Mouse (Mus musculus): ENCODE results near the gene Tmem184a. TPM values are rescaled to one million over a fixed set of nuclear protein-coding genes. Genes with fewer than 3 reads are reported as not detected.

The Tmem184a gene
- total RNA-seq, 1 experiment, result 2.7 TPM

- in situ Hi-C loops (cut with MboI; ENCODE audit: low sequenced_read_pairs in 2 of 2, unreplicated experiment in 2 of 2), result no loop called here
- H3K27ac ChIP-seq (ENCODE audit: insufficient read depth, low read depth, low read length, poor library complexity, severe bottlenecking), result no peak overlapping the region
These were observed 42.8 kb downstream of the Tmem184a start for GRCm38 (mm10) chr5:139776966-139777365.

GRCm38 (mm10) chr5:139775216-139775926 is 44.3 kb downstream of the Tmem184a start, which contains the start of gene Ints1:
Gene Ints1, minus strand, starts transcription at chr5:139775674.
- Histone ChIP-seq H3K4me1 (ENCODE audit: control insufficient read depth in 2 of 2, insufficient read depth in 2 of 2, low read length in 2 of 2, poor library complexity in 1 of 2) (no peaks in the 10 kb centered on the region), H3K27ac (ENCODE audit: insufficient read depth, low read depth, low read length, poor library complexity, severe bottlenecking) (peak within 1 kb of the TSS; percentile 14; the same call in 1 of the 2 replicates), H3K9ac (ENCODE audit: insufficient read depth, low read depth, low read length, poor library complexity, severe bottlenecking) (peak within 1 kb of the TSS; percentile 95), H3K9me3 (ENCODE audit: control insufficient read depth, insufficient read depth, low read depth, low read length) (no peaks in the 10 kb centered on the region), H3K4me3 (ENCODE audit: insufficient read depth in 1 of 2, low read depth in 1 of 2, low read length in 2 of 2, poor library complexity in 1 of 2, severe bottlenecking in 1 of 2) (peak within 1 kb of the TSS; percentile 94 to 99), H3K36me3 (ENCODE audit: control insufficient read depth, insufficient read depth, low read length, poor library complexity, severe bottlenecking) (peaks cover 30% of the 10 kb centered on the region)
- TF ChIP-seq MAFK (IDR thresholded peaks at IDR 0.05; ENCODE audit: insufficient read depth, low read depth, low read length) (no peak), HCFC1 (IDR thresholded peaks at IDR 0.05; ENCODE audit: borderline replicate concordance, insufficient read depth, low read length) (peak; percentile 74; the same call in 1 of the 2 replicates), ZNF384 (IDR thresholded peaks at IDR 0.05; ENCODE audit: low read depth, low read length) (no peak), CHD2 (IDR thresholded peaks at IDR 0.05; ENCODE audit: low read depth, low read length) (0 out of 2 replicates have a peak, but pooled peaks have one; percentile 12)
- in situ Hi-C loops (cut with MboI; ENCODE audit: low sequenced_read_pairs in 2 of 2, unreplicated experiment in 2 of 2), result no loop called here
- peak; percentile 92 for DNase-seq (ENCODE audit: low read depth, low spot score)

More at GRCm38 (mm10) chr5:139776966-139777365, 42.8 kb downstream of the Tmem184a start:
- peaks cover 14% of the 10 kb centered on the region for H3K36me3 ChIP-seq (ENCODE audit: control insufficient read depth, insufficient read depth, low read length, poor library complexity, severe bottlenecking)
- no peak overlapping the region for H3K4me3 ChIP-seq (ENCODE audit: insufficient read depth in 1 of 2, low read depth in 1 of 2, low read length in 2 of 2, poor library complexity in 1 of 2, severe bottlenecking in 1 of 2)
- no peak overlapping the region for H3K9ac ChIP-seq (ENCODE audit: insufficient read depth, low read depth, low read length, poor library complexity, severe bottlenecking)
- TF ChIP-seq MAFK (IDR thresholded peaks at IDR 0.05; ENCODE audit: insufficient read depth, low read depth, low read length) (no peak), ZC3H11A (IDR thresholded peaks at IDR 0.05; ENCODE audit: borderline replicate concordance, low read depth, low read length) (no peak), HCFC1 (IDR thresholded peaks at IDR 0.05; ENCODE audit: borderline replicate concordance, insufficient read depth, low read length) (no peak), CHD2 (IDR thresholded peaks at IDR 0.05; ENCODE audit: low read depth, low read length) (no peak)
- DNase-seq (ENCODE audit: low read depth, low spot score), result no peak
- H3K4me1 ChIP-seq (ENCODE audit: control insufficient read depth in 2 of 2, insufficient read depth in 2 of 2, low read length in 2 of 2, poor library complexity in 1 of 2), result no peaks in the 10 kb centered on the region
- H3K9me3 ChIP-seq (ENCODE audit: control insufficient read depth, insufficient read depth, low read depth, low read length), result no peaks in the 10 kb centered on the region

DNA sequence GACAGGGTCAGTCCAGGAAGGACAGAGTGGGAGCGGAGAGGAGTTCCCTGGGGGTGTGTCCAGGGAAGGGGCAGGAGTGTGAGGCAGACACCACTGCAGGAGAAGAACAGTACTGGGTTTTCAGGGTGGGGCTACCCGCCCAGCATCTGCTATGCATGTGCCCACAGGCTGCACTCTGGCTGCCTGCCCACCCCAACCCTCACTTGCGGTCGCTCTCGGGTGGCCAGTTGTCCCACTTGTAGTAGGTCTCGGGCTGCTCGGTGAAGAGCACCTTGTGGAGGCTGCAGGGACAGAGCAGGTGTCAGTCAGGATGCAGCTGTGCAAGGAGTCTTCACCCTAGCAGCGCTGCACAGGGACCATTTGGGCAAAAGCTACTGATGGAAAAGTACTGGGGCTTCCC is 51.5 kb downstream of the Tmem184a start:
- H3K4me3 ChIP-seq (ENCODE audit: insufficient read depth in 1 of 2, low read depth in 1 of 2, low read length in 2 of 2, poor library complexity in 1 of 2, severe bottlenecking in 1 of 2), result no peak overlapping the region
- no peaks in the 10 kb centered on the region for H3K9me3 ChIP-seq (ENCODE audit: control insufficient read depth, insufficient read depth, low read depth, low read length)
- peaks cover 82% of the 10 kb centered on the region for H3K36me3 ChIP-seq (ENCODE audit: control insufficient read depth, insufficient read depth, low read length, poor library complexity, severe bottlenecking)
- no peak for DNase-seq (ENCODE audit: low read depth, low spot score)
- H3K9ac ChIP-seq (ENCODE audit: insufficient read depth, low read depth, low read length, poor library complexity, severe bottlenecking), result no peak overlapping the region
- in situ Hi-C loops (cut with MboI; ENCODE audit: low sequenced_read_pairs in 2 of 2, unreplicated experiment in 2 of 2), result no loop called here
- TF ChIP-seq ZNF384 (IDR thresholded peaks at IDR 0.05; ENCODE audit: low read depth, low read length) (no peak), CHD2 (IDR thresholded peaks at IDR 0.05; ENCODE audit: low read depth, low read length) (no peak), HCFC1 (IDR thresholded peaks at IDR 0.05; ENCODE audit: borderline replicate concordance, insufficient read depth, low read length) (no peak), MAFK (IDR thresholded peaks at IDR 0.05; ENCODE audit: insufficient read depth, low read depth, low read length) (no peak), ZC3H11A (IDR thresholded peaks at IDR 0.05; ENCODE audit: borderline replicate concordance, low read depth, low read length) (no peak)
- H3K27ac ChIP-seq (ENCODE audit: insufficient read depth, low read depth, low read length, poor library complexity, severe bottlenecking), result no peak overlapping the region
- no peaks in the 10 kb centered on the region for H3K4me1 ChIP-seq (ENCODE audit: control insufficient read depth in 2 of 2, insufficient read depth in 2 of 2, low read length in 2 of 2, poor library complexity in 1 of 2)

DNA sequence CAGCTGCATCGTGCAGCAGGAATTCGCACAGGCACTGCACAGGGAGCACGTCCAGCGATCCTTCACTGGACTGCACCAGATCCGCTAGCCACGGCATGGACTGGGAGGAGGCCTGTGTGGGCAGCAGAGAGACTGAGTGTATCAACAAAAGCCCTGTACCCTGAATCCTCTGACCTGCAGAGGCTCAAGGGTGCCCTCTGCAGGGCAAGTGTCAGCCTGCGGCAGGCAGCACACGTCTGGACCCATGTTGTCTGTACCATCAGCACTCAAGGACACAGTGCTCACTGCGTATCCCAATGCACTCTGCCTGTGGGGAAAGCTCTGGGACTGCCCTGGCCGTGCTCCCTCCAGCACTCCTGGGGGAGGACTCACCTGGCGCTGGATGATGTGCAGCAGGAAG is 55.4 kb downstream of the Tmem184a start:
- peak; percentile 40 for DNase-seq (ENCODE audit: low read depth, low spot score)

More for the DNA sequence above, 55.4 kb downstream of the Tmem184a start:
- in situ Hi-C loops (cut with MboI; ENCODE audit: low sequenced_read_pairs in 2 of 2, unreplicated experiment in 2 of 2), result no loop called here
- peaks cover 82% of the 10 kb centered on the region for H3K36me3 ChIP-seq (ENCODE audit: control insufficient read depth, insufficient read depth, low read length, poor library complexity, severe bottlenecking)
- no peaks in the 10 kb centered on the region for H3K4me1 ChIP-seq (ENCODE audit: control insufficient read depth in 2 of 2, insufficient read depth in 2 of 2, low read length in 2 of 2, poor library complexity in 1 of 2)
- no peak overlapping the region for H3K9ac ChIP-seq (ENCODE audit: insufficient read depth, low read depth, low read length, poor library complexity, severe bottlenecking)
- TF ChIP-seq ZNF384 (IDR thresholded peaks at IDR 0.05; ENCODE audit: low read depth, low read length) (no peak), MAFK (IDR thresholded peaks at IDR 0.05; ENCODE audit: insufficient read depth, low read depth, low read length) (no peak), CHD2 (IDR thresholded peaks at IDR 0.05; ENCODE audit: low read depth, low read length) (no peak), ZC3H11A (IDR thresholded peaks at IDR 0.05; ENCODE audit: borderline replicate concordance, low read depth, low read length) (no peak), HCFC1 (IDR thresholded peaks at IDR 0.05; ENCODE audit: borderline replicate concordance, insufficient read depth, low read length) (no peak)
- H3K4me3 ChIP-seq (ENCODE audit: insufficient read depth in 1 of 2, low read depth in 1 of 2, low read length in 2 of 2, poor library complexity in 1 of 2, severe bottlenecking in 1 of 2), result no peak overlapping the region
- H3K9me3 ChIP-seq (ENCODE audit: control insufficient read depth, insufficient read depth, low read depth, low read length), result no peaks in the 10 kb centered on the region
- no peak overlapping the region; the same call in 1 of the 2 replicates for H3K27ac ChIP-seq (ENCODE audit: insufficient read depth, low read depth, low read length, poor library complexity, severe bottlenecking)
